ENCODE assay signal across 20 mouse cellular contexts in genomic region chr10:68252650-68253049, GRCm38 (mm10). TPM values are rescaled to one million over a fixed set of nuclear protein-coding genes. Genes with fewer than 3 reads are reported as not detected.
DNase-seq lines count a peak whose midpoint lies in the region; ATAC-seq lines count a peak whose summit lies in the region.
"Had no signal": no experiment of that assay in that cellular context is flagged by ENCODE, and none has a peak within 500 bp of the region (broad histone marks: within the 10 kb centered on the region; RNA-seq: fewer than 3 reads in every experiment).

No protein-coding gene starts in this region.

- peak; percentile 56 to 59 for DNase-seq in spleen, postnatal 36 days (ENCODE audit: low spot score in 2 of 2)
- no peak for DNase-seq in spleen, postnatal 14 days (ENCODE audit: low spot score in 2 of 2)
- no peak for DNase-seq in left cerebral cortex, adult 8-10 months (ENCODE audit: low spot score in 2 of 2)
- no peak for DNase-seq in ovary, postnatal 14 days (ENCODE audit: low spot score)
- no peak for DNase-seq in layer of hippocampus, postnatal 36 days
- DNase-seq: adrenal gland, postnatal 25 days; cerebellum, adult 2 months; cerebellum, postnatal 10 days; embryo, embryonic 11 days; forebrain, postnatal 0 days; gastrocnemius, adult 2 months; gastrocnemius, postnatal 25 days; heart, adult 11 months; heart, postnatal 36 days had no signal

- peak; percentile 46; the same call in 1 of the 2 replicates for ATAC-seq in common myeloid progenitor, adult 5-6 weeks (replicated peaks; ENCODE audit: low read depth, poor library complexity, severe bottlenecking)
- 0 out of 2 replicates have a peak, but pooled peaks have one; percentile 26 for ATAC-seq in megakaryocyte progenitor cell, adult 5-6 weeks (replicated peaks; ENCODE audit: poor library complexity)
- ATAC-seq: CD4-positive, CD25-positive, alpha-beta regulatory T cell, adult 4 months; forebrain, postnatal 0 days; hindbrain, embryonic 16.5 days; inflammation-experienced regulatory T-cells, adult 6 months had no signal

RNA-seq across cellular contexts. Expression of gene Arid5b, which starts 25.9 kb away (rescaled TPM):
- 6.8 and 7.0 TPM in 2 replicates for total RNA-seq in common myeloid progenitor, adult 5-6 weeks (2017)
- 21.7 and 22.5 TPM in 2 replicates for total RNA-seq in megakaryocyte progenitor cell, adult 5-6 weeks (2015)
- 10.0 and 10.6 TPM in 2 replicates for total RNA-seq in megakaryocyte progenitor cell, adult 5-6 weeks (2017)
- 10 to 100 TPM; 25.1 to 30.5 (median 26.5) TPM for total RNA-seq in left cerebral cortex, adult 8-10 months (2022)
- 10 to 100 TPM; 24.0 to 27.5 TPM for total RNA-seq in layer of hippocampus, postnatal 36 days (2021)
- total RNA-seq: MEL had no signal

Comparison
In these comparisons a context has a peak if more than half of its experiments do, and no peak if none do; other contexts are left out.
1. DNase-seq: peak in spleen, postnatal 36 days (2 of 2); none in spleen, postnatal 14 days (0 of 2), left cerebral cortex, adult 8-10 months (0 of 2), ovary, postnatal 14 days (single experiment) and layer of hippocampus, postnatal 36 days (0 of 2).